Mouse (Mus musculus): ENCODE measurements around the gene Mfsd7a. TPM values are rescaled to one million over a fixed set of nuclear protein-coding genes. Genes with fewer than 3 reads are reported as not detected.

Mfsd7a gene
- polyA plus RNA-seq (2014; fragmentation: Illumina TruSeq; extraction: RNeasy Lipid Tissue Mini Kit (QIAGEN cat#74804); ENCODE audit: insufficient read depth, low read depth, low replicate concordance), result 2.9 TPM

DNA sequence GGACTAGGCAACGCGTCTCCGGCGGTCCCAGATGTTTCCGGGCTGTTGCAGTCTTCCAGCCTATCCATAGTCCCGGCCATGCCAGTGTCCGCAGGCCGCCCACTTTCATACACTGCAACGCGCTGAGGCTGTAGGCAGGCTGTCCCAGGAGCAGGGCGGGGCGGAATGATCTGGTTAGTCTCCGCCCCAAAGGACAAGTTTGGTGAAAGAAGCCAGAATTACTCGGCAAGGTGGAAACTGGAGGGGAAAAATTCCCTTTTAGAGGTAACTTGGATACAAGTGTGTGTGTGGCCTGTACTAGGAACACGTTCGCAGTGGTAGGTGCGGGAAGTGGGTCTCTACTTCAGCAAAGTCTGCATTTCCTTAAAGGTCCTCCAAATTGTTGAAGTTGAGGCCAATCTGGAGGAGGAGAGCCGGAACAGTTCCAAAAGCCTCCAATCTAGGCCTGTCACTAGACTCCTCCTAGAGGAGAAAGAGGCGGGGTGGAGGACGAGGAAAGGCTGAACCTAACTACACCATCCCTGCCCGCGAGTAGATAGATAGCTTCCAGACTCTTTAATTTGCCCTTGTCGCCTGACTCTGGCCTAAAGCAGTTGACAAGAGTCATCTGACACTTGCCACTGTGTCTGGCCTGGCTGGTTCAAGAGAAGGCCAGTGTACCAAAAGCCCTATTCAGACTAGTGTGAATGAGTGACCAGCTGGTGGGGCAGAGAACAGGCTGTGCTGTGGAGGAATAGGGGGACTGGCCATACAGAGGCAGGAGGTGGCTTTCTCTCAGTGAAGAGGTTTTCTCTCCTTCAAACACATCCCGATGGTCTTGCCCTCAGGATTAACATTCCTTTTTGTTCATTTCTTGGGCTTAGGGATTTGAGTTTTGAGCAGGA lies at the start of gene Mfsd7a:
Gene Mfsd7a, minus strand, starts transcription at position 107 of the 884 bp plus-strand sequence.

DNA sequence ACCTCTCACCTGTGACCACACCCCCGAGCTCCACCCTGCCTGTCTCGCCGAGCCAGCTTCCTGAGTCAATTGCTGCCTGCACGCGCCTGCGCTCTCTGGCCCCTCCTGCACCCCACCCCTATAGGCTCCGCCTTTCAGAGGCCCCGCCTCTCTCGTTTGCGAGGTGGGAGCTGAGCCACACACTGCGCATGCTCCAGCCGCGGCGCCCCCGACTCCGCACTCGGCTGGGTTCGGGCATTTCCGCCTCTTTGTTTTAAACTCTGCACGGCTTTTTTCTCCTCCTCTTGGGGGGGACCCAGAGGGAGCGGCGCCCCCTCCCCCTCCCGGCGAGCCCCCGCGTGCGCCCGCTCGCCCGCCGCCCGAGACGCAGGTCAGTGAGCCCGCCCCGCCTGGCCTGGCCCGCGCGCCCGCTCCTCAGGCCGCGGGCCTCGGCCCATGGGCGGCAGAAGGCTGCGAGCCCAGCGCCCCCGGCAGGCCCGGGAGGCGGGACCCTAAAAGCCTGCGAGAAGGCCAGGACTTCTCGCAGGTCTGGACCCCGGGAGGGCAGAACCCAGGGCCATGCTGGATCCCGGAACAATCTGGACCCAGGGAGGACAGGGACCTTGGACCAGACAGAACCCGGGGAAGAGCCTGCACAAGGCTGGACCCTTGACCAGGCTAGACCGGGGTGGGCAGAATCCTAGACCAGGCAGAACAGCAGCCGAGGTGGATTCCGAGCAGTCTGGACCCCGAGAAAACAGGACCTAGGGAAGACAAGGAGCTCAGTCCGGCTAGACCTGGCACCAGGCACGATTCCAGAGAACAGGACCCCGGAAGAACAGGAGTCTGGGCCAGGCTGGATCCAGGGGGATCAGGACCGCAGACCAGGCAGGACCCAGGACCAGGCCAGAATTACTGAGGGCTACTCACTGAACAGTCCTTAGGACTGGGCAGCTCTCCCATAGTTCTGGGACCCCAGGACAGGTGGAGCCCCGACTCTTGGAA lies 12.7 kb upstream of the Mfsd7a start, which contains the start of gene Pcgf3:
Gene Pcgf3, plus strand, starts transcription at position 151 of the 984 bp plus-strand sequence.

DNA sequence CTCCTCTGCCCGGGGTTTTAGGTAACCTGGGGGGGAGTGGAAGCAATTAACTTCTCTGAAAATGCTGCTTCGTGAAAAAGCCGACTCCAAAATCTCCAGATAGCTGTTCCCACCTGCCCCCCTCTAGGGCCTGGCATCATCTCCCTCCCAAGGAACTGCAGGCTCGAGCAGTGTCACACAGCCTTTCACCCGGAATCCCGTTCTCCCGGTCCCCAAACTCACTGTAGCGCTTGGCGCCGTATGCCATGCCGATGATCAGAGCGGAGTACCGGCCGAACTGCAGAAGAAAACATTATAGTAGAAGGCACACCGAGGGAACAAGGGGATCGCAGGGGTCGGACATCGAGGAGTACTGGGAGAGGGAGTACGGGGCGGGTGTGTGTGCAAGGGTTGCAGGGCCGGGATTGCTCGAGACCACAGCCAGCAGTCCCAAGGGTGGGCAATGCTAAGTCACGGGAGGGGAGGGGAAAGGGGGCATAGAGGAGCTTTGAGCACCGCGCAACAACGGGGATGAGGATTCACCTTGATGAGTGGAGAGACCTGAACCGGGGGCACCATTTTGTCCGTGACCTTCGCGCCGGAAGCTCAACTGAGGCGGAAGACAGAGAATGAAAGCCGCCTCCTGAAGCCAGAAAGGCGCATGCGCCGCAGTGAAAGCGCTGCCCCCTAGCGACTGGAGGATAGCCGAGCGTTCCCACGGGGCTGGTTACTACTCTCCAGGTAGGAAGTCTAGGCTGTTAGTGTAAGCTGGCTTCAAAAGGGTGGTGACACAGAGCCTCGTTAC lies 14.7 kb downstream of the Mfsd7a start, which contains the start of gene Atp5k:
Gene Atp5k, minus strand, starts transcription at position 645 of the 784 bp plus-strand sequence.

Other genes with a start within 250 kb of the Mfsd7a start
- 22.6 TPM for gene Dr1, start 180.0 kb downstream of the Mfsd7a start, polyA plus RNA-seq (2014; fragmentation: Illumina TruSeq; extraction: RNeasy Lipid Tissue Mini Kit (QIAGEN cat#74804); ENCODE audit: insufficient read depth, low read depth, low replicate concordance)
- 4.5 TPM for gene Pigg, start 136.3 kb downstream of the Mfsd7a start, polyA plus RNA-seq (2014; fragmentation: Illumina TruSeq; extraction: RNeasy Lipid Tissue Mini Kit (QIAGEN cat#74804); ENCODE audit: insufficient read depth, low read depth, low replicate concordance)
- gene Gm42517, start 81.0 kb downstream of the Mfsd7a start, polyA plus RNA-seq (2014; fragmentation: Illumina TruSeq; extraction: RNeasy Lipid Tissue Mini Kit (QIAGEN cat#74804); ENCODE audit: insufficient read depth, low read depth, low replicate concordance), result 0.82 TPM
- gene Pde6b, start 60.5 kb downstream of the Mfsd7a start, polyA plus RNA-seq (2014; fragmentation: Illumina TruSeq; extraction: RNeasy Lipid Tissue Mini Kit (QIAGEN cat#74804); ENCODE audit: insufficient read depth, low read depth, low replicate concordance), result not detected
- gene Atp5k, start 14.4 kb downstream of the Mfsd7a start, polyA plus RNA-seq (2014; fragmentation: Illumina TruSeq; extraction: RNeasy Lipid Tissue Mini Kit (QIAGEN cat#74804); ENCODE audit: insufficient read depth, low read depth, low replicate concordance), result 553 TPM
- gene Pcgf3, start 12.3 kb upstream of the Mfsd7a start, polyA plus RNA-seq (2014; fragmentation: Illumina TruSeq; extraction: RNeasy Lipid Tissue Mini Kit (QIAGEN cat#74804); ENCODE audit: insufficient read depth, low read depth, low replicate concordance), result 6.4 TPM
- gene Cplx1, start 101.1 kb upstream of the Mfsd7a start, polyA plus RNA-seq (2014; fragmentation: Illumina TruSeq; extraction: RNeasy Lipid Tissue Mini Kit (QIAGEN cat#74804); ENCODE audit: insufficient read depth, low read depth, low replicate concordance), result not detected
- gene Gak, start 180.9 kb upstream of the Mfsd7a start, polyA plus RNA-seq (2014; fragmentation: Illumina TruSeq; extraction: RNeasy Lipid Tissue Mini Kit (QIAGEN cat#74804); ENCODE audit: insufficient read depth, low read depth, low replicate concordance), result 33.9 TPM
- 11.5 TPM for gene Tmem175, start 180.9 kb upstream of the Mfsd7a start, polyA plus RNA-seq (2014; fragmentation: Illumina TruSeq; extraction: RNeasy Lipid Tissue Mini Kit (QIAGEN cat#74804); ENCODE audit: insufficient read depth, low read depth, low replicate concordance)
- gene Idua, start 211.4 kb upstream of the Mfsd7a start, polyA plus RNA-seq (2014; fragmentation: Illumina TruSeq; extraction: RNeasy Lipid Tissue Mini Kit (QIAGEN cat#74804); ENCODE audit: insufficient read depth, low read depth, low replicate concordance), result 6.7 TPM
- 4.6 TPM for gene Dgkq, start 220.8 kb upstream of the Mfsd7a start, polyA plus RNA-seq (2014; fragmentation: Illumina TruSeq; extraction: RNeasy Lipid Tissue Mini Kit (QIAGEN cat#74804); ENCODE audit: insufficient read depth, low read depth, low replicate concordance)
- gene Slc26a1, start 226.7 kb upstream of the Mfsd7a start, polyA plus RNA-seq (2014; fragmentation: Illumina TruSeq; extraction: RNeasy Lipid Tissue Mini Kit (QIAGEN cat#74804); ENCODE audit: insufficient read depth, low read depth, low replicate concordance), result not detected
- gene Fgfrl1, start 243.5 kb upstream of the Mfsd7a start, polyA plus RNA-seq (2014; fragmentation: Illumina TruSeq; extraction: RNeasy Lipid Tissue Mini Kit (QIAGEN cat#74804); ENCODE audit: insufficient read depth, low read depth, low replicate concordance), result 16.8 TPM

All from lung, adult 10 weeks (tissue).